Mouse (Mus musculus) liver, adult (tissue): ENCODE measurements around the gene Gm853.

ENCODE experiments used
- GATA4 ChIP-seq: IDR thresholded peaks from 2 replicates; pipeline ENCODE4 v1.6.1; 2014; ENCODE audit warnings: mild to moderate bottlenecking, low read length; ENCODE audit not compliant: insufficient replicate concordance

Gene Gm853

GRCm38 (mm10) chr4:130240695-130241094 is 18.5 kb upstream of the Gm853 start:
- no peak for TF ChIP-seq GATA4

GRCm38 (mm10) chr4:130237607-130238006 is 15.4 kb upstream of the Gm853 start:
- TF ChIP-seq GATA4: no peak

- TF ChIP-seq GATA4: no peak
Measured at GRCm38 (mm10) chr4:130236361-130236760, 14.2 kb upstream of the Gm853 start.

- no peak for TF ChIP-seq GATA4
Measured at GRCm38 (mm10) chr4:130224071-130224470, 1.9 kb upstream of the Gm853 start.

GRCm38 (mm10) chr4:130220176-130220575 is 2.0 kb downstream of the Gm853 start:
- no peak for TF ChIP-seq GATA4

GRCm38 (mm10) chr4:130215392-130215791 is 6.8 kb downstream of the Gm853 start:
- no peak for TF ChIP-seq GATA4

GRCm38 (mm10) chr4:130213857-130214256 is 8.3 kb downstream of the Gm853 start:
- no peak for TF ChIP-seq GATA4

GRCm38 (mm10) chr4:130213197-130213596 is 9.0 kb downstream of the Gm853 start:
- TF ChIP-seq GATA4: no peak

- TF ChIP-seq GATA4: no peak
Measured at GRCm38 (mm10) chr4:130212421-130212820, 9.8 kb downstream of the Gm853 start.

- TF ChIP-seq GATA4: no peak
Measured at GRCm38 (mm10) chr4:130211870-130212269, 10.3 kb downstream of the Gm853 start.

- no peak for TF ChIP-seq GATA4
Measured at GRCm38 (mm10) chr4:130198694-130199670, 23.2 kb downstream of the Gm853 start.

GRCm38 (mm10) chr4:130196542-130196941 is 25.7 kb downstream of the Gm853 start:
- no peak for TF ChIP-seq GATA4

GRCm38 (mm10) chr4:130195924-130196323 is 26.3 kb downstream of the Gm853 start:
- no peak for TF ChIP-seq GATA4

- TF ChIP-seq GATA4: no peak
Measured at GRCm38 (mm10) chr4:130192266-130192665, 29.9 kb downstream of the Gm853 start.

GRCm38 (mm10) chr4:130189606-130190005 is 32.6 kb downstream of the Gm853 start:
- TF ChIP-seq GATA4: no peak

- TF ChIP-seq GATA4: no peak
Measured at GRCm38 (mm10) chr4:130188806-130189297, 33.3 kb downstream of the Gm853 start.
